Mouse (Mus musculus) intestine, embryonic 14.5 days (tissue): ENCODE data around the gene Frem2. TPM values are rescaled to one million over a fixed set of nuclear protein-coding genes. Genes with fewer than 3 reads are reported as not detected.

Source experiments
- ATAC-seq: fragments of 200-750 bp; cut with Nextera tagmentation; replicated peaks from 2 replicates; pipeline ENCODE4 v1.8.0; 2017; ENCODE audit warnings: low read depth, moderate number of reproducible peaks, moderate TSS enrichment, moderate library complexity; ENCODE audit not compliant: low FRiP score, low TSS enrichment
- DNase-seq: peaks from one replicate; pipeline ENCODE4 v3.0.0-alpha.2; 2018; ENCODE audit warnings: low spot score
- H3K27ac ChIP-seq: fragments of 300-500 bp; sonication (generic); 2 replicates; pipeline ENCODE4 v1.5.1; 2014; ENCODE audit warnings: low read depth, mild to moderate bottlenecking, control low read depth
- H3K27me3 ChIP-seq: fragments of 300-500 bp; sonication (generic); replicated peaks from 2 replicates; pipeline ENCODE4 v1.6.1; 2014; ENCODE audit warnings: low read length, control low read depth; ENCODE audit not compliant: control insufficient read depth, insufficient read depth
- H3K36me3 ChIP-seq: fragments of 300-500 bp; sonication (generic); 2 replicates; pipeline ENCODE4 v1.6.1; 2014; ENCODE audit warnings: low read length, control low read depth; ENCODE audit not compliant: control insufficient read depth, insufficient read depth
- H3K4me1 ChIP-seq: fragments of 300-500 bp; sonication (generic); replicated peaks from 2 replicates; pipeline ENCODE4 v1.6.1; 2014; ENCODE audit warnings: low read length, control low read depth, mixed read lengths; ENCODE audit not compliant: control insufficient read depth, insufficient read depth
- H3K4me2 ChIP-seq: fragments of 300-500 bp; sonication (generic); 2 replicates; pipeline ENCODE4 v1.6.1; 2014; ENCODE audit warnings: low read length
- H3K4me3 ChIP-seq: fragments of 300-500 bp; sonication (generic); 2 replicates; pipeline ENCODE4 v1.5.1; 2014; ENCODE audit warnings: low read depth, low read length, control low read depth, mixed read lengths
- H3K9ac ChIP-seq: fragments of 300-500 bp; sonication (generic); 2 replicates; pipeline ENCODE4 v1.6.1; 2014; ENCODE audit warnings: mild to moderate bottlenecking, low read length
- H3K9me3 ChIP-seq: fragments of 300-500 bp; sonication (generic); 2 replicates; pipeline ENCODE4 v1.6.1; 2016; ENCODE audit warnings: low read length, control low read depth; ENCODE audit not compliant: control insufficient read depth
- WGBS: fragments of 180-500 bp; shearing (Covaris S2); extraction: QIAGEN DNeasy Blood & Tissue Kit; methylation state at CpG from one replicate; pipeline ENCODE4 v1.1.7; 2014; 5-methylcytosine and 5-hydroxymethylcytosine counted together
- polyA plus RNA-seq: library from polyadenylated mRNA; unstranded; fragments of >200 nt; fragmentation: Nextera tagmentation; extraction: Ambion mirVana; gene quantifications from 2 replicates; pipeline ENCODE4 v1.2.1, GENCODE M21; 2014

Frem2 gene
- polyA plus RNA-seq, 1 experiment from 2014 or later: 14.4 TPM

DNA sequence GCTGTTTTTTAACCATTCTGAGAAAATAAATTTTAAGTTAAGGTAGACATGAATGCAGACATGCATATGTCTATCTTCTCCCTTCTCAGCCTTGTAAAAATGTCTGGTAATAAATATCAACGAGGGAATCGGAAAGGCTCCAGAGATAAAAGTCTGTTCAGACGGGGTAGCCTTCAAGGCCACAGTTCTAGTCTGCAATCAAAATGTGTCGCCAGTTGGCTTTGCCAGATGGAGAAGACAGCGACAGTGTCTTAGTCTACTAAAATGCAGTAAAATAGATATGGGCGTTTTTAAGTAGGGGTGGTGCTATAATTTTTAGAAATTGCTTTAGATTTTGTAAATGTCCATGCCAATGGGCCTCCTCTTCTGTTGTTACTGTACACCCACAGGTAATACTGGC is 191.8 kb downstream of the Frem2 start:
- DNase-seq: no peak
- no peak overlapping the region for H3K9ac ChIP-seq
- peak overlapping the region; percentile 95 for H3K4me3 ChIP-seq
- no peaks in the 10 kb centered on the region for H3K9me3 ChIP-seq
- no peaks in the 10 kb centered on the region for H3K27me3 ChIP-seq
- 33% methylated on average over 6 of the region's 6 CpGs for WGBS
- no peak for ATAC-seq
- peaks cover 18% of the 10 kb centered on the region for H3K4me1 ChIP-seq
- no peak overlapping the region for H3K27ac ChIP-seq
- peaks cover 26% of the 10 kb centered on the region for H3K36me3 ChIP-seq
- H3K4me2 ChIP-seq: peak overlapping the region; percentile 66

DNA sequence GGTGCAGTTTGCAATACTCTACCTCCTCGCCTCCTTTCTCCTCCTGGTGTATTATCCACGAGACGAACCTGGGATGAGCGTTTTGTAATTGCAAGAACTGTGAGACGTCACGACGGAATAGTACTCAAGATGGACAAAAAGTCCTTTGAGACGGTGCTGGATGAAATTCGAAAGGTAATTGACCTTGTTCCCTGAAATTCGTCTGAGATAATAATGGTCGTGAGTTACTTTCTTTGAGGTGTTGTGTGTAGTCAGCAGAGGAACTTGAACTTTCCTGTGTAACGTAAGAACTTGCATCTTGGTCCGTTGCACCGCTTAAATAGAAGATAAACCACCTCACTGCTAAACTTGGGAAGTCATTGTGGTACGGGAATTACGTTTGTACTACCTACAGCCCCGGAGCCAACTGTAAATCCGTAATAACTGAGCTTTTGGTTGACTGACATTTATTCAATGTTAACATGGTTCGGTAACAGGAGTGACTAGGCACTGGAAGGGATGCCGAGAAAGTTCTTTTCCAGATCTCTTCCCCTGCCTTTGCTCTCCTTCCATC is 192.9 kb downstream of the Frem2 start:
- H3K27ac ChIP-seq: peak overlapping the region; percentile 81
- H3K4me1 ChIP-seq: peaks cover 18% of the 10 kb centered on the region
- 0 out of 2 replicates have a peak, but pooled peaks have one; percentile 28 for ATAC-seq
- peaks cover 26% of the 10 kb centered on the region for H3K36me3 ChIP-seq
- H3K4me3 ChIP-seq: peak overlapping the region; percentile 95
- peak overlapping the region; percentile 90 for H3K9ac ChIP-seq
- H3K4me2 ChIP-seq: peak overlapping the region; percentile 66
- under 1% methylated on average over 20 of the region's 20 CpGs for WGBS
- peak; percentile 60 for DNase-seq
- no peaks in the 10 kb centered on the region for H3K9me3 ChIP-seq
- no peaks in the 10 kb centered on the region for H3K27me3 ChIP-seq

Other genes starting within 250 kb of the Frem2 start
- gene Nhlrc3, start 194.0 kb downstream of the Frem2 start, polyA plus RNA-seq: 12.1 and 12.2 TPM in 2 replicates
- 18.6 and 19.3 TPM in 2 replicates for gene Proser1, start 193.7 kb downstream of the Frem2 start, polyA plus RNA-seq
- gene Stoml3, start 168.7 kb downstream of the Frem2 start, polyA plus RNA-seq: 0.13 TPM in 1 of 2 replicates, not detected in the other
- not detected in 2 replicates for gene Gm10985, start 187.7 kb upstream of the Frem2 start, polyA plus RNA-seq
- gene Ufm1, start 206.5 kb upstream of the Frem2 start, polyA plus RNA-seq: 92.8 and 102 TPM in 2 replicates